Mouse (Mus musculus): ENCODE measurements around the gene Chst15. TPM values are rescaled to one million over a fixed set of nuclear protein-coding genes. Genes with fewer than 3 reads are reported as not detected.

Gene Chst15
- total RNA-seq, 1 experiment from 2014 or later = 34.3 TPM

GRCm38 (mm10) chr7:132336781-132337180, 19.8 kb upstream of the Chst15 start:
- DNase-seq = no peak

- DNase-seq = no peak
Observed at GRCm38 (mm10) chr7:132335367-132335766, 18.3 kb upstream of the Chst15 start.

- DNase-seq = no peak
Observed at GRCm38 (mm10) chr7:132333078-132333477, 16.1 kb upstream of the Chst15 start.

- DNase-seq = no peak
Observed at GRCm38 (mm10) chr7:132332176-132332575, 15.1 kb upstream of the Chst15 start.

- DNase-seq = no peak
Observed at GRCm38 (mm10) chr7:132330179-132330578, 13.2 kb upstream of the Chst15 start.

- DNase-seq = no peak
Observed at GRCm38 (mm10) chr7:132328648-132329047, 11.6 kb upstream of the Chst15 start.

- peak; percentile 93 for DNase-seq
Observed at GRCm38 (mm10) chr7:132325549-132326331, 8.7 kb upstream of the Chst15 start.

- no peak for DNase-seq
Observed at GRCm38 (mm10) chr7:132323430-132323829, 6.4 kb upstream of the Chst15 start.

GRCm38 (mm10) chr7:132321392-132321958, 4.4 kb upstream of the Chst15 start:
- no peak for DNase-seq

- DNase-seq = peak; percentile 82
Observed at GRCm38 (mm10) chr7:132316101-132317035, 660 bp downstream of the Chst15 start.

GRCm38 (mm10) chr7:132315149-132316091, 1.6 kb downstream of the Chst15 start:
- peak; percentile 91 for DNase-seq

GRCm38 (mm10) chr7:132312396-132312795, 4.6 kb downstream of the Chst15 start:
- peak; percentile 42 for DNase-seq

GRCm38 (mm10) chr7:132308537-132309191, 8.4 kb downstream of the Chst15 start:
- DNase-seq = no peak

GRCm38 (mm10) chr7:132307722-132308271, 9.2 kb downstream of the Chst15 start:
- DNase-seq = no peak

- peak; percentile 35 for DNase-seq
Observed at GRCm38 (mm10) chr7:132306671-132307412, 10.2 kb downstream of the Chst15 start.

GRCm38 (mm10) chr7:132305492-132306375, 11.3 kb downstream of the Chst15 start:
- DNase-seq = no peak

- DNase-seq = no peak
Observed at GRCm38 (mm10) chr7:132304424-132305085, 12.5 kb downstream of the Chst15 start.

- DNase-seq = no peak
Observed at GRCm38 (mm10) chr7:132303988-132304387, 13.0 kb downstream of the Chst15 start.

Measured in adrenal gland, postnatal 14 days (tissue).